Mouse (Mus musculus) liver, postnatal 0 days (tissue): ENCODE results near the gene 3110082J24Rik.

Experiments used
- CTCF ChIP-seq: sonication (generic); IDR thresholded peaks from 2 replicates; pipeline ENCODE4 v1.5.1; 2016; ENCODE audit warnings: antibody characterized with exemption, low read depth
- EP300 ChIP-seq: IDR thresholded peaks from 2 replicates; pipeline ENCODE4 v1.6.1; 2016; ENCODE audit warnings: antibody characterized with exemption, low read depth, mild to moderate bottlenecking

DNA sequence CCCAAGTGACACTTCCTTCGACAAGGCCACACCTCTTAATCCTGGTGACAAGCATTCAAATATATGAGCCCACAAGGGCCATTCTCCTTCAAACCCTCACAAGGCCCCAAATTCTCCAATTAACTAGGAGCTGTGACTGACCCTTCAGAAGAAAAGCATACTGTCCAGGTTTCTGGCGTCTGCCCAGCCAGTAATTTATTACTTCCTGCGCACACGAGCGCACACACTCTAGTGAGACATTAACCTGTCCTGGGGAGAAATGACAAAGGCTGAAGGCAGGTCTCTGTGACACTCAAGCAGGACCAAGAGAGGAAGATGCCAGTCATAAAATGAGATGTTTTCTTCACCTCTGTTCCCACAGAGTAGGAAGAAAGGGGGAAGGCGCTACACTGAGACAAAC lies 38.2 kb downstream of the 3110082J24Rik start:
- TF ChIP-seq CTCF = no peak
- TF ChIP-seq EP300 = no peak
